Mouse (Mus musculus) limb, embryonic 13.5 days (tissue): ENCODE results near the gene Ncbp3. TPM values are rescaled to one million over a fixed set of nuclear protein-coding genes. Genes with fewer than 3 reads are reported as not detected.
"Not testable (repeated sequence)": the region's sequence is repeated elsewhere in the genome, so short reads cannot be mapped to it uniquely, and the experiment has no call there.

Source experiments
- ATAC-seq: fragments of 200-750 bp; cut with Nextera tagmentation; 2 replicates; pipeline ENCODE4 v1.8.0; 2017; ENCODE audit warnings: low read depth, moderate number of reproducible peaks, moderate TSS enrichment; ENCODE audit not compliant: low FRiP score
- H3K27ac ChIP-seq: fragments of 300-500 bp; sonication (generic); 2 replicates; pipeline ENCODE4 v1.5.1; 2015; ENCODE audit warnings: inconsistent platforms, mild to moderate bottlenecking, moderate library complexity
- H3K27me3 ChIP-seq: fragments of 300-500 bp; sonication (generic); 2 replicates; pipeline ENCODE4 v1.6.1; 2015; ENCODE audit warnings: mild to moderate bottlenecking, inconsistent platforms
- H3K36me3 ChIP-seq: fragments of 300-500 bp; sonication (generic); 2 replicates; pipeline ENCODE4 v1.6.1; 2015; ENCODE audit warnings: inconsistent platforms, mild to moderate bottlenecking, moderate library complexity
- H3K4me1 ChIP-seq: fragments of 300-500 bp; sonication (generic); 2 replicates; pipeline ENCODE4 v1.6.1; 2015; ENCODE audit warnings: inconsistent platforms
- H3K4me2 ChIP-seq: fragments of 300-500 bp; sonication (generic); replicated peaks from 2 replicates; pipeline ENCODE4 v1.6.1; 2015; ENCODE audit warnings: inconsistent platforms, mild to moderate bottlenecking, moderate library complexity
- H3K4me3 ChIP-seq: fragments of 300-500 bp; sonication (generic); 2 replicates; pipeline ENCODE4 v1.5.1; 2015; ENCODE audit warnings: moderate library complexity, mild to moderate bottlenecking, inconsistent platforms
- H3K9ac ChIP-seq: fragments of 300-500 bp; sonication (generic); 2 replicates; pipeline ENCODE4 v1.6.1; 2015; ENCODE audit warnings: mild to moderate bottlenecking, inconsistent platforms
- H3K9me3 ChIP-seq: fragments of 300-500 bp; sonication (generic); 2 replicates; pipeline ENCODE4 v1.6.1; 2016; ENCODE audit warnings: inconsistent platforms
- WGBS: fragments of 180-500 bp; shearing (Covaris S2); methylation state at CpG from one replicate; pipeline ENCODE4 v1.1.7; 2015; 5-methylcytosine and 5-hydroxymethylcytosine counted together
- polyA plus RNA-seq: library from polyadenylated mRNA; unstranded; fragments of >200 nt; fragmentation: Nextera tagmentation; extraction: Ambion mirVana; gene quantifications from 2 replicates; pipeline ENCODE4 v1.2.1, GENCODE M21; 2015

The Ncbp3 gene
- polyA plus RNA-seq, 1 experiment from 2014 or later, result 14.0 TPM

DNA sequence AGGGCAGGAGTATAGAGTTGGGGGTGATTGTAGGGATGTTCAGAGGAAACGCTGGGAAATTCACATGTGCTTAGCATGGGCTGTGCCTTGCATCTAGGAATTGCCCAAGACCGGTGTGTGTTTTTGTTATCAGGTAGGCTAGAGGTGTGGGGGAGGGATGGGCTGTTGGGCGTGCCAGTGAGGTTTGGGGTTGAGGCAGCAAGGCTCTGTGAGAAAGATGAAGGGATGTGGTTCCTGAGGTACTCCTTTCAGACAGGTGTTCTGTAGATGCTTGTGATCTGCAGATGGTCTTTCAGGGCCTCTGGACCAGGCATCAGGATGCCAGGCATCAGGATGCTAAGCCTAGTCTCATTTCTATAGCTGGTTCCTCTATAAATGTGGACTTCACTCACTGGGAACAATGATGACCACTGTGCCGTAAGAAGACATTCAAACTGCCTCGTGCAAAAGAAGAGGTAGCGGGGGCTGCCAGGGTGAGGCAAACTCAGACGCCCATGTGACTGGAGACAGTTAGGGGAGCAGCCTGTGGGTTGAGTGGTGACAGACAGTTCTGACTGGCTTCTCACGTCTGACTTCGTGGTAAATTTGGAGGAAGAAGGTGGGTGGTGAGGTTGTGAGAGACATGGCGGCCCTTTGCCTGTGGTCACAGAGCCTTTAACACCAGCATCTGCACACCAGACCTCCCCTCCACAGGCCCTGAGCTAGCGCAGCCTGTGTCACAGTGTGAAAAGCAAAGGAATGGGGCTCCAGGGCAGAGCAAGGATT lies 46.8 kb downstream of the Ncbp3 start:
- no peak overlapping the region for H3K4me3 ChIP-seq
- H3K9me3 ChIP-seq, result no peaks in the 10 kb centered on the region
- ATAC-seq, result no peak
- 73% methylated on average over 11 of the region's 11 CpGs for WGBS
- no peak overlapping the region for H3K9ac ChIP-seq
- H3K4me1 ChIP-seq, result peaks cover 2% of the 10 kb centered on the region; the same call in 1 of the 2 replicates
- no peaks in the 10 kb centered on the region for H3K27me3 ChIP-seq
- no peak overlapping the region for H3K27ac ChIP-seq
- no peak overlapping the region for H3K4me2 ChIP-seq
- no peaks in the 10 kb centered on the region for H3K36me3 ChIP-seq

DNA sequence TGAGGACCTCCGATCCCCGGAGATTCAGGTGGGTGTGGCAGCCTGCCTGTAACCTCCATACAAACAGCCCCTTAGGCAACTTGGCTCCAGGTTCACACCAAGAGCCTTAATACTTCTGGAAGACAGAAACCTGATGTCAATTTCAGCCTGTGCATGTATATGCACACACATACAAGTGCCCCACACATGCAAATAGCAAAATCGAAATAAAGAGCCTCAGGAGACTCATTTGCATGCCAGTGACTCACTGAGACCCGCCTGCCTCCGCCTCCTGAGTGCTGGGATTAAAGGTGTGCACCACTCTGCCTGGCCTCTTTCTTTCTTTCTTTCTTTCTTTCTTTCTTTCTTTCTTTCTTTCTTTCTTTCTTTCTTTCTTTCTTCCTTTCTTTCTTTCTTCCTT lies 51.3 kb downstream of the Ncbp3 start:
- no peak overlapping the region for H3K9ac ChIP-seq
- 48% methylated on average over 5 of the region's 5 CpGs for WGBS
- no peak for ATAC-seq
- H3K4me1 ChIP-seq, result peaks cover 2% of the 10 kb centered on the region; the same call in 1 of the 2 replicates
- no peak overlapping the region for H3K4me3 ChIP-seq
- H3K36me3 ChIP-seq, result no peaks in the 10 kb centered on the region
- H3K4me2 ChIP-seq, result no peak overlapping the region
- H3K9me3 ChIP-seq, result no peaks in the 10 kb centered on the region
- H3K27me3 ChIP-seq, result no peaks in the 10 kb centered on the region
- no peak overlapping the region for H3K27ac ChIP-seq

DNA sequence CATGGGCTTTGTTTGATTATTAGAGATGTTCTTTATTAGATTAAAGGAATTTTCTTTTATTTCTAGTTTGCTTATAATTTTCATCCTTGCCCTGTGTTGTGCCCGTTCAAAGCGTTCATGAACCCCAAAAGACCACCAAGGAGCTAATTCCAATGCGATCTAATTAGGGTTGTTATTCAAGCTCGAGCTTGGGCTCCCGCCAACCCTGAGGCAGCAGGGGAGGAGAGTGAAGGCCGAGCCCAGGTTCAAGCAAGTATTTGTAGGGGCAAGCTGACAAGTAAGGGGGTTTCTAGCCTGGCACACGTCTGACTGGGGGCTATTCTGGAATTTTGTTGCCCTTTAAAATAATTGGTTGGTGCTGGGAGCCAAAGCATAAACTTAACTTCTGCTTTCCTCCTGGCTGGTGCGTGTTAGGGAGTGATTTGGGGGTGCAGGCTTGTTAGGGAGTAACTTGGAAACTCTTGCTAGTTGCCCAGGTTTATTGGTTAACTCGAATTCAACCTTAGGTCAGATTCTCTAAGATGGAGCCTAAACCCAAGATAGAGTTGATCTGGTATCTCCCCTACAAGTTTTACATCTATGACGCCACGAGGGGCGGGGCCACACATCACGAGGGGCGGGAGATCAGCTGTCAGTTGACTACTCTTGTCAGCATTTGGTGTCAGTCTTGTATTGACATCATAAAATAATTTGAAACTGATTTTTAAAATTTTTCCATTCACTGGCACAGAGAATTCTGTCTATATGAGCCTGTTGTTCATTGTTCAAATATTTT lies 52.6 kb downstream of the Ncbp3 start:
- Histone ChIP-seq H3K27me3 (no peaks in the 10 kb centered on the region), H3K4me2 (no peak overlapping the region), H3K4me1 (peaks cover 2% of the 10 kb centered on the region; the same call in 1 of the 2 replicates), H3K9me3 (no peaks in the 10 kb centered on the region), H3K4me3 (no peak overlapping the region), H3K27ac (no peak overlapping the region), H3K9ac (no peak overlapping the region), H3K36me3 (no peaks in the 10 kb centered on the region)
- 61% methylated on average over 14 of the region's 14 CpGs for WGBS
- no peak for ATAC-seq

DNA sequence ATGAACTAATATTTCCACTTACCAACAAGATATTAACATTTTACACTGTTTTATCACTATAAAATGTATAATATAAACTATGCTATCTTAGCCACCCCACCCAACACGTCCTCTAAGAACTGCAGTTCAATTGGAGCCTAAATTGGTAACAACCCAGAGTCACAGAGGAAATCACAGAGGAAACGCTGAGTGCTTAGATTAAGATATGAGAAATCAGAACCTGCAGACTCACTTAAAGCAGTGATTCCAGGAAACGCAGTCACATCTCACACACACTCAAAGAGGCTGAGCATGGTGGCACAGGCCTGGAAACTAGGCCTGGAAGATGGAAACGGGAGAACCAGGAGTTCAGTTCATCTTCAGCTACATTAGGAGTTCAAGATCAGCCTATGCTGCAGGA lies 53.7 kb downstream of the Ncbp3 start:
- H3K36me3 ChIP-seq, result no peaks in the 10 kb centered on the region
- WGBS, result 76% methylated on average over 4 of the region's 4 CpGs
- H3K9me3 ChIP-seq, result no peaks in the 10 kb centered on the region
- no peak overlapping the region for H3K4me2 ChIP-seq
- no peaks in the 10 kb centered on the region for H3K27me3 ChIP-seq
- H3K4me1 ChIP-seq, result peaks cover 2% of the 10 kb centered on the region; the same call in 1 of the 2 replicates
- H3K27ac ChIP-seq, result no peak overlapping the region
- no peak overlapping the region for H3K9ac ChIP-seq
- ATAC-seq, result no peak
- H3K4me3 ChIP-seq, result no peak overlapping the region

DNA sequence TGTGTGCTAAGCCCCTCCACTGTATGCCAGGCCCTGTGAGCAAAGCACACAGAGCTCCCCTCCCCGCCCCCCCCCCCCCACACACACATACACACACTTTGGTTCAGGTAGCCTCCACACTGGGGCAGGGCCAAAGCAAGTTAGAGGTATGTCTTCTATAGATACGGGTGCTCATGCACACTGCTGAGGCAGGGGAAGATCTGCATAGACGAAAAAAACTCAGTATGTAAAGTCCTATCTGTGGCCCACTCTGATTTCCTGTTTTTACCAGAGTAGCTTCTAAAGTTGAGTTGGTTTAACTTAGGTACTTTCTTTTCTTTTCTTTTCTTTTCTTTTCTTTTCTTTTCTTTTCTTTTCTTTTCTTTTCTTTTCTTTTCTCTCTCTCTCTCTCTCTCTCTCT lies 57.7 kb downstream of the Ncbp3 start:
- Histone ChIP-seq H3K9ac (no peak overlapping the region), H3K27ac (no peak overlapping the region), H3K27me3 (no peaks in the 10 kb centered on the region), H3K36me3 (no peaks in the 10 kb centered on the region), H3K4me2 (no peak overlapping the region), H3K4me1 (no peaks in the 10 kb centered on the region), H3K4me3 (no peak overlapping the region), H3K9me3 (no peaks in the 10 kb centered on the region)
- 51% methylated on average over 3 of the region's 3 CpGs for WGBS
- ATAC-seq, result no peak

DNA sequence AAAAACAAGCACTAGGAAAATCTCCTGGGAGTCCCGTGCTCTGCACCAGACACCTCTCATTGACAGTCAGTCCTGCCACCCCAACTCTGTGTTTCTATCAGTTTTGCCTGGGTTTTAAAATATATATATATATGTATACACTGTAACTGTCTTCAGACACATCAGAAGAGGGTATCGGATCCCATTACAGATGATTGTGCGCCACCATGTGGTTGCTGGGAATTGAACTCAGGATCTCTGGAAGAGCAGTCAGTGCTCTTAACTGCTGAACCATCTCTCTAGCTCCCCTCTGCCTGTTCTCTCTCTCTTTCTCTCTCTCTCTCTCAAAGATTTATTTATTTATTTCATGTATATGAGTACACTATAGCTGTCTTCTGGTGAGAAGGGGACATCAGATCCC lies 59.8 kb downstream of the Ncbp3 start:
- 34% methylated on average over 3 of the region's 3 CpGs for WGBS
- H3K9me3 ChIP-seq, H3K4me3 ChIP-seq, H3K9ac ChIP-seq, H3K4me1 ChIP-seq, H3K36me3 ChIP-seq, H3K4me2 ChIP-seq, H3K27me3 ChIP-seq, ATAC-seq, H3K27ac ChIP-seq: not testable (repeated sequence)

DNA sequence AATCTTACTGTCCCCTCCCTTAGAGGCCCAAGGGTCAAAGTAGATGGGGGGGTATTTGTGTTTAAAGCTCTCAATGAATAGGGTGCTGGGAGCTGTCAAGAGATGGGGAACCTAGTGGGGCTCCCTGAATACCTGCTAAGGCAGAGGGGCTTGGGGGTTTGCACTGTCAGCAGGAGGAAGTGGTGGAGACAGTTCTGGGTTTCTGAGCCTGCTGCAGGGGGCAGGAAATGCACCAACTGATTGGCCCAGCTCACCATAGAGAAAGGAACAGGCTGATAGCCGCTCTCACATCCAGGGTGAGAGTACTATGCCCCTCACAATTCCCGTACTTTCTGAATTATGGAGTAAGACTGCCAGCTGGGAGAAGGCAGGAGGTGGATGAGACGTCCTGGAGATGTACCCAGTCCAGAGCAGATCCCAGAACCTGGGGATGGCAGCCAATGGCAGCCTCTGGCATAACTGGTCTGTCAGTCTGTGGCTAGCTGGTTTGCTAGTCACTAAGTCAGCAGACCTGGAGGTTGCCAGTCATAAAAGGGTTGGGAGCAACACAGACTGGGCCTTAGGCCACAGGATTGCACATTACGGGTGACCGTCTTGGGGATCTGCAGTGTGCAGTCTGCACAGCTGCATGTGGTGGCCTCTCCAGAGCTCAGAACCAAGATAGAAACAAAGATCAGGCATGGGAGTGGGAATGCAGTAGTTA lies 60.8 kb downstream of the Ncbp3 start:
- Histone ChIP-seq H3K27me3 (no peaks in the 10 kb centered on the region), H3K9ac (no peak overlapping the region), H3K4me2 (no peak overlapping the region), H3K9me3 (no peaks in the 10 kb centered on the region), H3K27ac (no peak overlapping the region), H3K4me3 (no peak overlapping the region), H3K36me3 (no peaks in the 10 kb centered on the region), H3K4me1 (no peaks in the 10 kb centered on the region)
- 72% methylated on average over 5 of the region's 5 CpGs for WGBS
- no peak for ATAC-seq

DNA sequence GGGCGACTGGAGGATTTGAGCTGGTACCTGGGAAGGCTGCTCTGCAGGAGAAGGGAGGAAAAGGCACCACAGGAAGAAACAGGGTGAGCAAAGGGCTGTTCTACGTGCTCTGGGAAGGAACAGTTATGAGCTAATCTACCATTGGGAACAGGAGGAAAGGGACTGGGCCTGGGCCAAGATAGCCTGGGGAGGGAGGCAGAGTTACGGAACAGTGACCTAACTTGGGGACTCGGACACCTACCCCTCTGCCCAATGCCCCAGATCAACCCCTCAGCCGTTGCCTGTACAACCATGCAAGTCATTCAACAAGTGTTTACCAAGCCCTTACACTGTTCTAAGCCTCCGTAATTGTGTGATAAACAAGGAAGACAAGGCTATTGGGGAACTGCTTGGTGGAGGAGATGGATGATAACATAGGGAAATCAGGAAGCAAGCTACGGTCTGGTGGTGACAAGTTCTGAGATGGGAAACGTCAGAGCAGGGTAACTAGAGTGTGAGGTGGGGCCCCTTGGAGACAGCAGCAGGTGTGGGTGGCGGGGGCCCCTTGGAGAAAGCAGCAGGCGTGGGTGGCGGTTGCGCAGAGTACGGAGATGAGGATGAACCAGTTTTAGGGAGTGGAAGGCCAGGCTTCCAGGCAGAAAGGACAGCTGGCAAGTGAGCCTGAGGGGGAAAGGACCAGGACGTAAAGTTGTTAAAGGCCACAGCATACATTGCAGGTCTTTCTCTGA lies 61.5 kb downstream of the Ncbp3 start:
- Histone ChIP-seq H3K27ac (no peak overlapping the region), H3K4me1 (no peaks in the 10 kb centered on the region), H3K27me3 (no peaks in the 10 kb centered on the region), H3K9me3 (no peaks in the 10 kb centered on the region), H3K9ac (no peak overlapping the region), H3K36me3 (no peaks in the 10 kb centered on the region), H3K4me2 (no peak overlapping the region), H3K4me3 (no peak overlapping the region)
- 74% methylated on average over 14 of the region's 14 CpGs for WGBS
- no peak for ATAC-seq

DNA sequence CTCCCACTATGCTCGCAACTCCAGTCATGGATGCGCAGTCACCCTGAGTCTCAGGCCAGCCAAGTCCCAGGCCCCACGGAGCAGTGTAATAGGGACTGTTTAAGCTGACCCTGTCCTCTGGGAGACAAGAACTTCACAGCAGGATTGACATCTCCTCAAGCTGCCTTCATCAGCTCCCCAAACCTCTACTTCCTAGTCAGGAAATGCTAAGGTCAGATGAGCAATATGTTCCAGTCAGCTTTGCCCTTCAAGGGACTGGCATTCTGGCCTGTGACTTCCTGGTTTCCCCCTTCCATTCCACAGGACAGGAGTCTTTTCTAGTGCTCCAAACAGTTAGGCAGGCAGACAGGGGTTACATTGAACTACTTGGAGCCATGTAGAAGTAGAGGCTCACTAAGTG lies 62.4 kb downstream of the Ncbp3 start:
- Histone ChIP-seq H3K27me3 (no peaks in the 10 kb centered on the region), H3K36me3 (no peaks in the 10 kb centered on the region), H3K9ac (no peak overlapping the region), H3K4me3 (no peak overlapping the region), H3K4me1 (no peaks in the 10 kb centered on the region), H3K9me3 (no peaks in the 10 kb centered on the region), H3K4me2 (no peak overlapping the region), H3K27ac (no peak overlapping the region)
- ATAC-seq, result no peak
- 94% methylated on average over 3 of the region's 3 CpGs for WGBS

DNA sequence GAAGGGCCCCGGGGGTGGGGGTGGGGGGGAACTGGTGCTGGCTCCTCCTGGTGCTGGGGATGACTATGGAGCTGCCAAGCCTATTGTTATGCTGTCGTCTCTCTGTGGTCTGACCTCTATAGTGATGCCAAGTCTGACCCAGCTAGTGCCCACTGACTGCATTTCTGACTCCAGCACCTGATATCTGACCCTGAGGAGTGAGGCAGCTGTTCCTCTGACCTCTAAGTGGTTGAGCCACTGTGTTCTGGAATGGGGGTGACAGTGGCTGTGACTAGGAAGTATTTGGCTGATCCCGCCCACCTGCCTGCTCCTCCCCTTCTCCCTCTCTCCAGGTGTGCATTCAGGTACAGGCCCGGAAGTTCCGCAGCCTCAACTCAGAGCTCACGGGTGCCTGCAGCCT lies 63.8 kb downstream of the Ncbp3 start:
- no peaks in the 10 kb centered on the region for H3K36me3 ChIP-seq
- ATAC-seq, result no peak
- 67% methylated on average over 6 of the region's 6 CpGs for WGBS
- H3K9ac ChIP-seq, result no peak overlapping the region
- no peak overlapping the region for H3K27ac ChIP-seq
- no peaks in the 10 kb centered on the region for H3K27me3 ChIP-seq
- H3K4me1 ChIP-seq, result no peaks in the 10 kb centered on the region
- H3K4me3 ChIP-seq, result no peak overlapping the region
- no peaks in the 10 kb centered on the region for H3K9me3 ChIP-seq
- H3K4me2 ChIP-seq, result no peak overlapping the region

DNA sequence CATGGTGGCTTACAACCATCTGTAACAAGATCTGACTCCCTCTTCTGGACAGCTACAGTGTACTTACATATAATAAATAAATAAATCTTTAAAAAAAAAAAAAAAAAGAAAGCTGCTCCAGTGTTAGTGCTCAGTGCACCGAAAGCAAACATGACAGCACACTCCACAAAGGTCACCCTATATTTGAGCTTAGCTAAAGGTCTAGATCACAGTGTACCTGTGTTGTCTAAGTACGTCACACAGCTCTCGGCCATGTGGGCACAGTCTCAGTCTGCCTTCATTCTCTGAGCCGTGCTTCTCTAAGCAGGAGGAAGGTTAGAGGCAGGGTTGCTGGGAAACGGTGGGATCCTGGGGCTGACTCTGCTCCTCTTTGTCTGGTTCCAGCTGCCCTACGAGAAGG lies 78.9 kb downstream of the Ncbp3 start:
- H3K4me3 ChIP-seq, result no peak overlapping the region
- 92% methylated on average over 6 of the region's 6 CpGs for WGBS
- H3K36me3 ChIP-seq, result peaks cover 20% of the 10 kb centered on the region; the same call in 1 of the 2 replicates
- H3K27ac ChIP-seq, result no peak overlapping the region
- no peak for ATAC-seq
- no peak overlapping the region for H3K4me2 ChIP-seq
- no peak overlapping the region for H3K9ac ChIP-seq
- no peaks in the 10 kb centered on the region for H3K4me1 ChIP-seq
- no peaks in the 10 kb centered on the region for H3K9me3 ChIP-seq
- H3K27me3 ChIP-seq, result no peaks in the 10 kb centered on the region

DNA sequence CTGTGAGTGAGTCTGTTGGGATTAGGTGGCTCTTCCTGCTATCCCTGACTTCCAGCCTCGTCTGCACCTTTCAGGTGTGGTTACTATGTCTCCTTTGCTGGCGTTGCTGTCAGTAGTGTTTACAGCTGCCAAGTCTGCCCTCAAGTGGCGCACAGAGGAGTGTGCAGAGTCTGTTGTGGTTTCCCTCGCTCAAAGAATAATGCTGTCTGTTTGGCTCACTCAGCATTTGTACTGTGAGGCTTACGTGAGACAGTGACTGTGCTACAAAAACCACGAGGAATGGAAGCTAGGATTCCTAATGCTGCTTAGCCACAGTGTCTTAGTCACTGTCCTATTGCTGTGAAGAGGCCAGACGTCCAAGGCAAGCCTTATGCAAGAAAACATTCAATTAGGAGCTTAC lies 83.4 kb downstream of the Ncbp3 start:
- no peak overlapping the region for H3K4me3 ChIP-seq
- H3K9me3 ChIP-seq, result 0 out of 2 replicates have a peak, but pooled peaks cover 3% of the 10 kb centered on the region
- no peak for ATAC-seq
- H3K4me2 ChIP-seq, result no peak overlapping the region
- H3K27ac ChIP-seq, result no peak overlapping the region
- no peaks in the 10 kb centered on the region for H3K27me3 ChIP-seq
- WGBS, result 78% methylated on average over 7 of the region's 7 CpGs
- H3K4me1 ChIP-seq, result peaks cover 24% of the 10 kb centered on the region
- no peak overlapping the region for H3K9ac ChIP-seq
- H3K36me3 ChIP-seq, result peaks cover 37% of the 10 kb centered on the region
